Mouse (Mus musculus) kidney, adult 18-20 months (tissue): ENCODE results near the gene Rbm47.

Experiments used
- DNase-seq: peaks from one replicate; pipeline ENCODE4 v3.0.0; 2021

Rbm47 gene

GRCm38 (mm10) chr5:66062046-66062929, 110.6 kb downstream of the Rbm47 start:
- DNase-seq, result peak; percentile 69

- no peak for DNase-seq
These were observed 111.3 kb downstream of the Rbm47 start for GRCm38 (mm10) chr5:66061667-66062045.

- DNase-seq, result no peak
These were observed 114.1 kb downstream of the Rbm47 start for GRCm38 (mm10) chr5:66058844-66059243.

GRCm38 (mm10) chr5:66056680-66057079, 116.2 kb downstream of the Rbm47 start:
- DNase-seq, result peak; percentile 52

- peak; percentile 82 for DNase-seq
These were observed 118.5 kb downstream of the Rbm47 start for GRCm38 (mm10) chr5:66054394-66054793.

GRCm38 (mm10) chr5:66052777-66053548, 120.0 kb downstream of the Rbm47 start:
- DNase-seq, result peak; percentile 78

GRCm38 (mm10) chr5:66050841-66051240, 122.1 kb downstream of the Rbm47 start:
- DNase-seq, result no peak

- no peak for DNase-seq
These were observed 126.6 kb downstream of the Rbm47 start for GRCm38 (mm10) chr5:66046356-66046755.

GRCm38 (mm10) chr5:66043897-66044296, 129.0 kb downstream of the Rbm47 start:
- DNase-seq, result no peak

- DNase-seq, result peak; percentile 49
These were observed 130.1 kb downstream of the Rbm47 start for GRCm38 (mm10) chr5:66042651-66043340.

GRCm38 (mm10) chr5:66040744-66041279, 132.1 kb downstream of the Rbm47 start:
- no peak for DNase-seq

- DNase-seq, result no peak
These were observed 133.1 kb downstream of the Rbm47 start for GRCm38 (mm10) chr5:66039813-66040212.

- DNase-seq, result no peak
These were observed 135.9 kb downstream of the Rbm47 start for GRCm38 (mm10) chr5:66037066-66037465.

GRCm38 (mm10) chr5:66036440-66037054, 136.4 kb downstream of the Rbm47 start:
- DNase-seq, result no peak

GRCm38 (mm10) chr5:66034375-66035195, 138.3 kb downstream of the Rbm47 start:
- DNase-seq, result peak; percentile 75

- DNase-seq, result no peak
These were observed 140.1 kb downstream of the Rbm47 start for GRCm38 (mm10) chr5:66032826-66033225.

GRCm38 (mm10) chr5:66031699-66032098, 141.2 kb downstream of the Rbm47 start:
- no peak for DNase-seq

GRCm38 (mm10) chr5:66028232-66028631, 144.7 kb downstream of the Rbm47 start:
- DNase-seq, result no peak

GRCm38 (mm10) chr5:66027206-66027605, 145.7 kb downstream of the Rbm47 start:
- no peak for DNase-seq

- no peak for DNase-seq
These were observed 146.1 kb downstream of the Rbm47 start for GRCm38 (mm10) chr5:66026796-66027195.

GRCm38 (mm10) chr5:66015449-66015961, 157.4 kb downstream of the Rbm47 start:
- DNase-seq, result peak; percentile 38
